Mouse (Mus musculus): ENCODE measurements at regions not wholly inside any gene's neighbourhood (a gene's known extent, or its start where the extent isn't known, plus 50 kb on each side); places are given as distances from the start of the nearest gene placed in this dataset.
"Not testable (repeated sequence)": the region's sequence is repeated elsewhere in the genome, so short reads cannot be mapped to it uniquely, and the experiment has no call there.

DNA sequence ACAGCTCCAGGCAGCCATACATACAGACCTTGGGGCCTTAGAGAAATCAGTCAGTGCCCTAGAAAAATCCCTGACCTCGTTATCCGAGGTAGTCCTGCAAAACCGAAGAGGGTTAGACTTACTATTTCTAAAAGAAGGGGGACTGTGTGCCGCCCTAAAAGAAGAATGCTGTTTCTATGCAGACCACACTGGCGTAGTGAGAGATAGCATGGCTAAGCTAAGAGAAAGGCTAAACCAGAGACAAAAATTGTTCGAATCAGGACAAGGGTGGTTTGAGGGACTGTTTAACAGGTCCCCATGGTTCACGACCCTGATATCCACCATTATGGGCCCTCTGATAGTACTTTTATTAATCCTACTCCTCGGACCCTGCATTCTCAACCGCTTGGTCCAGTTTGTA, 322.2 kb downstream of the Gm29866 start:
- DNase-seq (ENCODE audit: low spot score), result not testable (repeated sequence)

DNA sequence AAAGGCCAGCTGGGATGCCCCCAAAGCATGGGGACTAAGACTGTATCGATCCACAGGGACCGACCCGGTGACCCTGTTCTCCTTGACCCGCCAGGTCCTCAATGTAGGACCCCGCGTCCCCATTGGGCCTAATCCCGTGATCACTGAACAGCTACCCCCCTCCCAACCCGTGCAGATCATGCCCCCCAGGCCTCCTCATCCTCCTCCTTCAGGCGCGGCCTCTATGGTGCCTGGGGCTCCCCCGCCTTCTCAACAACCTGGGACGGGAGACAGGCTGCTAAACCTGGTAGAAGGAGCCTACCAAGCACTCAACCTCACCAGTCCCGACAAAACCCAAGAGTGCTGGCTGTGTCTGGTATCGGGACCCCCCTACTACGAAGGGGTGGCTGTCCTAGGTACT, 323.1 kb downstream of the Gm29866 start:
- not testable (repeated sequence) for DNase-seq (ENCODE audit: low spot score)

DNA sequence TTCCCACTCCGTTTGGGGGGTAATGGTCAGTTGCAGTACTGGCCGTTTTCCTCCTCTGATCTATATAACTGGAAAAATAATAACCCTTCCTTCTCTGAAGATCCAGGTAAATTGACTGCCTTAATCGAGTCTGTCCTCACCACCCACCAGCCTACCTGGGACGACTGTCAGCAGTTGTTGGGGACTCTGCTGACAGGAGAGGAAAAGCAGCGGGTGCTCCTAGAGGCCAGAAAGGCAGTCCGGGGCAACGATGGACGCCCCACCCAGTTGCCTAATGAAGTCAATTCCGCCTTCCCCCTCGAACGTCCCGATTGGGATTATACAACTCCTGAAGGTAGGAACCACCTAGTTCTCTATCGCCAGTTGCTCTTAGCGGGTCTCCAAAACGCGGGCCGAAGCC, 328.2 kb downstream of the Gm29866 start:
- peak; percentile 81 for DNase-seq (ENCODE audit: low spot score)

Data from MN1 (cell line).